Mouse (Mus musculus): ENCODE data around the gene Gm8300.
"Not testable (repeated sequence)": the region's sequence is repeated elsewhere in the genome, so short reads cannot be mapped to it uniquely, and the experiment has no call there.

Gm8300 gene

DNA sequence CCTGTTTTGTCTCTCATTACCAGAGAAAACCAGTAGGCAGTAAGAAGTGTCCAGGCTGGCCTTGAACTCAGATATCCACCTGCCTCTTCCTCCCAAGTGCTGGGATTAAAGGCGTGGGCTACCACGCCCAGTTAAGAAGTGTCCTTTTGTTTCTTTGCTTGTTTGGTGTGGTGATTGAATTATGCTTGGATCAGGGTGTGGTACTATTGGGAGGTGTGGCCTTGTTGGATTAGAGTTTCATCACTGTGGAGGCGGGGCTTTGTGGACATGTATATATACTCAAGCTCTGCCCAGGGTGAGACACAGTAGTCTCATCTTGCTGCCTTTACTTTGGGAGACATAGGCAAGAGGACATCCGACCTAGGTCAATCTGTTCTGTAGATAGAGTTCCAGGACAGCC is at the start of gene Gm8300:
Gm8300 (plus strand) TSS at position 301 of the 400 bp plus-strand sequence.
- in situ Hi-C loops (cut with MseI, MboI) = not testable (repeated sequence)

GRCm38 (mm10) chr12:87464678-87465297 is 49.3 kb upstream of the Gm8300 start:
- in situ Hi-C loops (cut with MseI, MboI) = no loop called here

GRCm38 (mm10) chr12:87470263-87471136 is 43.6 kb upstream of the Gm8300 start:
- in situ Hi-C loops (cut with MseI, MboI) = no loop called here

- in situ Hi-C loops (cut with MseI, MboI) = no loop called here
Measured at GRCm38 (mm10) chr12:87471421-87471963, 42.6 kb upstream of the Gm8300 start.

- in situ Hi-C loops (cut with MseI, MboI) = no loop called here
Measured at GRCm38 (mm10) chr12:87471964-87472786, 41.9 kb upstream of the Gm8300 start, which contains the start of gene Snw1. TSS of gene Snw1 (minus strand) at chr12:87472274.

DNA sequence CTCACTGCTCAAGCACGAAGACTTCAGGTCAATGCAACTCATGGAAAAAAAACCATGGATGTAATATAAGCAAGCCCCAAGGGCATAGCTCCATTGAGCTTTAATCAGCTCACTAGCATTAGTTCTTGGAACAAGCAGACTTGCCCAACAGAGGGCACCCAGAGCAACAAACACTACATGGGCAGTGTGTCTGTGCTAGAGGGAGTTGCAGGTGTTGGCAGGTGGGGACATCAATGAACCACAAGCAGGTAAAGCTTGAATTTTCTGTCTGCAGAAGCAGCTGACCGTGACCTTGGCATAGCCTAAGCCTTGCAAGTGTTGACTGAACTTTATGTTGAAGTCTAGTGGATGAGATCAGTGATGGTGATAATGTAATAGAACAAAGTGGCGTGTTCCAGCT is 39.4 kb upstream of the Gm8300 start:
- in situ Hi-C loops (cut with MseI, MboI) = loop anchor here (5.0 kb wide), 1 partner anchor 1168 kb away; no protein-coding TSS in a partner anchor

- in situ Hi-C loops (cut with MseI, MboI) = not testable (repeated sequence)
Measured at GRCm38 (mm10) chr12:87482482-87482881, 31.6 kb upstream of the Gm8300 start.

DNA sequence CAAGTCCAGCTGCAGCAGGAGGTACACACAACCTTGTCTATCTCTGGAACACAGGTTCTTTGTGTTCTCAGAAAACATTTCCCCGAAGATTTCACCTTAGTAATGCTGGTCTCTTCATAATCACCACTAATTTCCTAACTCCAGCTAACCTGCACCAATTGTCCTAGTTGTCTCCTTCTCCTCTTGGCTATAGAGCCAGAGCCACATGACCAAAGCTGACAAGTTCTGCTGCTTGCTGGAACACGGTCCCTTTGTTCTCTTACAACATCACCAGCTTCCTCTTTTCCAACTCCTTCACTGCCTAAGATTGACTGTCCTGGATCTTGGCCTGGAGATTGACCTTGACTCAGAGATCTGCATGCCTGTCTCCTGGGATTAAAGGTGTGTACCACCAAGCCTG is 25.4 kb upstream of the Gm8300 start:
- in situ Hi-C loops (cut with MseI, MboI) = not testable (repeated sequence)

- in situ Hi-C loops (cut with MseI, MboI) = not testable (repeated sequence)
Measured at GRCm38 (mm10) chr12:87494421-87494820, 19.7 kb upstream of the Gm8300 start, which contains the start of gene Gm5788. TSS of gene Gm5788 (plus strand) at chr12:87494721.

DNA sequence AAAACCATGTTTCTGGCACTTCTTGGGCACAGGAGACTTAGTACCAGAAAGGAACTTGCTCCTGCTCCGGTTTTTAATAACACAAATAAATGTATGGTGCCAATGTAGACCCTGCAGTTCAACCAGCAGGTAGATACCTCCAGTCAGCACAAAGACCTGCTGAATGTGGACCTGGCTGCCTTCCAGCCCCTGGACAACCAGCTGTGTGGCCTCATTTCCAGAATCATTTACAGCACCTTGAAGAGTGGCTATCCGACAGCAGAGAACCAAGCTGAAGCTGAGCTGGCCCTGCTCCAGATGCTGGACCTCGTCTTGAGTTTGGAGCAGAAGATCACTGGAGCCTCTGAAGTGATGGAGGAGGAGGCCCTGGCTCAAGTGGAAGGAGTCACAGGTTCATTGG is 5.5 kb downstream of the Gm8300 start:
- in situ Hi-C loops (cut with MseI, MboI) = loop anchor here in 1 of 2 experiments (5.0 kb wide), 1 partner anchor 728 kb away; no protein-coding TSS in a partner anchor

- in situ Hi-C loops (cut with MseI, MboI) = no loop called here
Measured at GRCm38 (mm10) chr12:87543927-87544326, 29.8 kb downstream of the Gm8300 start.

DNA sequence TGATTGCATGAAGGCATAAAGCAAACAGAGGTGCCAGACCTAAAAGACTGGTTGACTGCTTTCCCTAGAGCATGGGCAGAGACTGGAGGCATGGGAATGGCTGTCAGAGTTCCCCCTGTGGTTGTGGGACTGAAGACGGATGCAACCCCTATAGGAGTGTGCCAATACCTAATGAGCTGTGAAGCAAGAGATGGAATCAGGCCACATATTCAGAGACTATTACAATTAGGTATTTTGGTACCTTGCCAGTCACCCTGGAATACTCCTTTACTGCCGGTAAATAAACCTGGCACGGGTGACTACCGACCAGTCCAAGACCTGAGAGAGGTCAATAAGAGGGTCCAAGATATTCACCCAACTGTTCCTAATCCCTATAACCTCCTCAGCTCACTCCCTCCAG is 36.5 kb downstream of the Gm8300 start:
- in situ Hi-C loops (cut with MseI, MboI) = not testable (repeated sequence)

Data from mouse trophoblast stem cell (cell line).